Mouse (Mus musculus) hematopoietic stem cell, adult 5-6 weeks (primary cell): ENCODE measurements around the gene Gpr26. TPM values are rescaled to one million over a fixed set of nuclear protein-coding genes. Genes with fewer than 3 reads are reported as not detected.

Experiments
- ATAC-seq, 2 experiments: fragments of 125-278 bp in 1 of 2; replicated peaks in 1 of 2; 2 replicates each; pipeline ENCODE4 v1.8.0; 2016 to 2017; ENCODE audit warnings: inconsistent platforms in 2 of 2, mild to moderate bottlenecking in 2 of 2, moderate number of reproducible peaks in 2 of 2, low read depth in 1 of 2, moderate TSS enrichment in 1 of 2; ENCODE audit not compliant: low FRiP score in 2 of 2, poor library complexity in 2 of 2, severe bottlenecking in 2 of 2, insufficient read depth in 1 of 2, low TSS enrichment in 1 of 2
- total RNA-seq: library from RNA; stranded (forward); fragments of 172-1452, 232-1000 nt; gene quantifications from 2 replicates; pipeline ENCODE4 v1.2.3, GENCODE M21; 2017

Gpr26 gene
- not detected in 2 replicates for total RNA-seq

- ATAC-seq = no peak
Observed at GRCm38 (mm10) chr7:131966023-131966915, at the start of gene Gpr26. Gpr26 (plus strand) TSS chr7:131966460.

- no peak for ATAC-seq
Observed at GRCm38 (mm10) chr7:131917384-131917783, 48.9 kb upstream of the Gpr26 start.

- ATAC-seq = no peak
Observed at GRCm38 (mm10) chr7:131927288-131928050, 38.8 kb upstream of the Gpr26 start.

- ATAC-seq = no peak
Observed at GRCm38 (mm10) chr7:131937611-131938010, 28.6 kb upstream of the Gpr26 start.

- no peak for ATAC-seq
Observed at GRCm38 (mm10) chr7:131951131-131951530, 15.1 kb upstream of the Gpr26 start.

GRCm38 (mm10) chr7:131953402-131953801 is 12.9 kb upstream of the Gpr26 start:
- ATAC-seq = no peak

- ATAC-seq = no peak
Observed at GRCm38 (mm10) chr7:131958705-131959104, 7.6 kb upstream of the Gpr26 start.

GRCm38 (mm10) chr7:131960551-131960950 is 5.7 kb upstream of the Gpr26 start:
- no peak for ATAC-seq

- no peak for ATAC-seq
Observed at GRCm38 (mm10) chr7:131966916-131967494, 745 bp downstream of the Gpr26 start.

GRCm38 (mm10) chr7:131970255-131970654 is 4.0 kb downstream of the Gpr26 start:
- peak; percentile 85 to 92 for ATAC-seq

- ATAC-seq = no peak
Observed at GRCm38 (mm10) chr7:131975867-131976266, 9.6 kb downstream of the Gpr26 start.

- no peak for ATAC-seq
Observed at GRCm38 (mm10) chr7:131978609-131979008, 12.3 kb downstream of the Gpr26 start.

- ATAC-seq = no peak
Observed at GRCm38 (mm10) chr7:131989056-131989455, 22.8 kb downstream of the Gpr26 start.

- no peak for ATAC-seq
Observed at GRCm38 (mm10) chr7:131992226-131992625, 26.0 kb downstream of the Gpr26 start.

GRCm38 (mm10) chr7:131992873-131993272 is 26.6 kb downstream of the Gpr26 start:
- no peak for ATAC-seq

- no peak for ATAC-seq
Observed at GRCm38 (mm10) chr7:132005996-132006696, 39.9 kb downstream of the Gpr26 start.

- no peak for ATAC-seq
Observed at GRCm38 (mm10) chr7:132009002-132009401, 42.7 kb downstream of the Gpr26 start.
